Mouse (Mus musculus) embryonic facial prominence, embryonic 14.5 days (tissue): ENCODE results near the gene Ptpn13. TPM values are rescaled to one million over a fixed set of nuclear protein-coding genes. Genes with fewer than 3 reads are reported as not detected.
A peak's percentile ranks its signal among the peaks of the same experiment; 100 is the strongest.

Experiments
- ATAC-seq: fragments of 200-750 bp; cut with Nextera tagmentation; 2 replicates; pipeline ENCODE4 v1.8.0; 2017; ENCODE audit warnings: low read depth, moderate number of reproducible peaks, moderate TSS enrichment
- DNase-seq: peaks from one replicate; pipeline ENCODE4 v3.0.0-alpha.2; 2015; ENCODE audit warnings: low spot score
- H3K27ac ChIP-seq: fragments of 300-500 bp; sonication (generic); replicated peaks from 2 replicates; pipeline ENCODE4 v1.5.1; 2014; ENCODE audit warnings: low read depth, mild to moderate bottlenecking, low read length, moderate library complexity
- H3K27me3 ChIP-seq: fragments of 300-500 bp; sonication (generic); replicated peaks from 2 replicates; pipeline ENCODE4 v1.6.1; 2014; ENCODE audit warnings: low read length; ENCODE audit not compliant: control insufficient read depth, insufficient read depth
- H3K36me3 ChIP-seq: fragments of 300-500 bp; sonication (generic); 2 replicates; pipeline ENCODE4 v1.6.1; 2014; ENCODE audit warnings: low read length, mixed read lengths; ENCODE audit not compliant: control insufficient read depth, insufficient read depth
- H3K4me1 ChIP-seq: fragments of 300-500 bp; sonication (generic); 2 replicates; pipeline ENCODE4 v1.6.1; 2014; ENCODE audit warnings: antibody characterized with exemption, low read length; ENCODE audit not compliant: control insufficient read depth, insufficient read depth
- H3K4me2 ChIP-seq: fragments of 300-500 bp; sonication (generic); 2 replicates; pipeline ENCODE4 v1.6.1; 2014; ENCODE audit warnings: low read depth, mild to moderate bottlenecking, low read length, moderate library complexity, mixed read lengths
- H3K4me3 ChIP-seq: fragments of 300-500 bp; sonication (generic); 2 replicates; pipeline ENCODE4 v1.5.1; 2014; ENCODE audit warnings: low read depth, mild to moderate bottlenecking, low read length
- H3K9ac ChIP-seq: fragments of 300-500 bp; sonication (generic); 2 replicates; pipeline ENCODE4 v1.6.1; 2014; ENCODE audit warnings: low read depth, mild to moderate bottlenecking, low read length, moderate library complexity, mixed read lengths
- H3K9me3 ChIP-seq: fragments of 300-500 bp; sonication (generic); 2 replicates; pipeline ENCODE4 v1.6.1; 2016; ENCODE audit warnings: low read length; ENCODE audit not compliant: control insufficient read depth
- WGBS: fragments of 180-500 bp; shearing (Covaris S2); extraction: QIAGEN DNeasy Blood & Tissue Kit; methylation state at CpG from one replicate; pipeline ENCODE4 v1.1.7; 2014; 5-methylcytosine and 5-hydroxymethylcytosine counted together
- polyA plus RNA-seq: library from polyadenylated mRNA; unstranded; fragments of >200 nt; fragmentation: Nextera tagmentation; extraction: Ambion mirVana; gene quantifications from 2 replicates; pipeline ENCODE4 v1.2.1, GENCODE M21; 2014

Gene Ptpn13
- polyA plus RNA-seq, 1 experiment from 2014 or later = 16.6 TPM

DNA sequence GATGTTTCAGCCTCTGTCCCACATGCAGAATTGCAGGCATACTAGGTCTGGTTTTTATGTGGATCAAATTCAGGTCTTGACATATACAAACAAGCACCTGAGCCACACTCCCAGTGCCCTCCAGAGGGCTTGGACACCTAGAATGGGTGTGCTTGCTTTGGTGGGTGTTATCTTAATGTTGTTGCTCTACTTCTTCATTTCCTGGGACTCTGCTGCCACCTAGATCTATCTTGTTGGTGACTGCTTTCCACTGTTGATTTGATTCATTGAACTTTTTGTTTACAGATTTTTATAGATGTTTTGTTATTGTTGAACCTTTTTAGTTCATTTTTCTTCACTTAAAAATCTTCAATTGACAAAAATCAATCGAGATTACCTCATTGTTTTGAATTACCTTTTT, 31.8 kb downstream of the Ptpn13 start:
- DNase-seq (no peak), ATAC-seq (no peak)
- Histone ChIP-seq H3K27me3 (no peaks in the 10 kb centered on the region), H3K9ac (no peak overlapping the region), H3K27ac (no peak overlapping the region), H3K4me2 (no peak overlapping the region), H3K9me3 (peaks cover 5% of the 10 kb centered on the region; the same call in 1 of the 2 replicates), H3K4me3 (no peak overlapping the region), H3K4me1 (no peaks in the 10 kb centered on the region), H3K36me3 (no peaks in the 10 kb centered on the region)
- WGBS = 92% methylated on average over 1 of the region's 1 CpGs

DNA sequence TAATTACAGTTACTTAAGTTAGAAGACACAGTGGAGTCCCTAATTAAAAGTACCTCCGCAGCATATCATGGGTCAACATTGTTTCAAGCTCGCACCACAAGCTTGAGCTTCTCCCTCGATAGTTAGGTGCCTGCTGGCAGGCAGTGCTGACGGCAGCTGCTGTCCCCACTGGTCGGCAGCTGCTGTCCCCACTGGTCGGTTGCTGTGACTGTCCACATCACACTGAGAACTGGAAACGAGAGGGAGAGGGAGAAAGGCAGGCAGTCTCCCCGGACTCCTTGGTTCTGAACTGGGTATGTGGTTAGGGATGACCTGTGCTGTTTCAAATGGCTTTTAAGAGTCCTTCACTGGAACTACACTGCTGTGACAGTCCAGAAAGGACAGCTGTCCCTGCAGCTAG, 33.4 kb downstream of the Ptpn13 start:
- DNase-seq (no peak), ATAC-seq (no peak)
- peaks cover 5% of the 10 kb centered on the region; the same call in 1 of the 2 replicates for H3K9me3 ChIP-seq
- WGBS = 52% methylated on average over 7 of the region's 8 CpGs
- H3K4me2 ChIP-seq = no peak overlapping the region
- H3K27ac ChIP-seq = no peak overlapping the region; the same call in 1 of the 2 replicates
- no peaks in the 10 kb centered on the region for H3K4me1 ChIP-seq
- no peaks in the 10 kb centered on the region for H3K27me3 ChIP-seq
- no peaks in the 10 kb centered on the region for H3K36me3 ChIP-seq
- H3K4me3 ChIP-seq = no peak overlapping the region
- no peak overlapping the region for H3K9ac ChIP-seq

DNA sequence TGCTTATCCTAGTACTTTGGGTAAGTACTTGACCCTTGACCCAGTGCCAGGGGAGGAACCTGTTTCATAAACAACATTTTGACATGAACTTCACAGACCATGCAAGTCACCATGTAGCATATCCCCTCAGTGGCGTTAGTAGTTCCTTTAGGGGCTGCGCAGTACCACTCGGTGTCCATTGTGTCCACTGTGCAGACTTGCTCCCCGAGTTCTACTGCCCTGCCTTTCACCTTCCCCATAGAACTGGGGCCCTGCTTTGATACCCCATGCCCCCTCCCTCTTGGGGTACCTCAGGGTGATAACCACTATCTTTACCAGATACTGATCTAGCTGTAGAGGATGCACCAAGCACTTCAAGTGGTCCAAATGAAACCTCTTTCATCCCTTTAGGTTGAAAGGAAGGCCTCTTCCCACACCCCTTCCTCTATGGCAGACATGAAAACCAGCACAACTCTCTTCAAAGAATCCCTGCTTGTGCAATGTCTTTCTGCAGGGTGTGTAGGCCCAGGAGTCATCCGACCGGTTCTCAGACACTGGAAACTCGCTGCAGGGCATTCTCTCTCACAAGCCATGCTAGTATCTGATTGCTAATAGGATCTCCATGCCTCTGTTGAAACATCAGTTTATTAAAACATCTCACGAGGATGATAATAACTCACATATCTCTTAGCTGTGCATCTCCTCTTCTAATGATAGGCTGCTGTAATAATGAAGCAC, 34.1 kb downstream of the Ptpn13 start:
- ATAC-seq = peak; percentile 81
- Histone ChIP-seq H3K27ac (no peak overlapping the region), H3K36me3 (no peaks in the 10 kb centered on the region), H3K9me3 (peaks cover 5% of the 10 kb centered on the region; the same call in 1 of the 2 replicates), H3K27me3 (no peaks in the 10 kb centered on the region), H3K4me2 (no peak overlapping the region), H3K4me1 (no peaks in the 10 kb centered on the region), H3K9ac (no peak overlapping the region), H3K4me3 (no peak overlapping the region)
- DNase-seq = peak; percentile 85
- WGBS = 68% methylated on average over 8 of the region's 8 CpGs

DNA sequence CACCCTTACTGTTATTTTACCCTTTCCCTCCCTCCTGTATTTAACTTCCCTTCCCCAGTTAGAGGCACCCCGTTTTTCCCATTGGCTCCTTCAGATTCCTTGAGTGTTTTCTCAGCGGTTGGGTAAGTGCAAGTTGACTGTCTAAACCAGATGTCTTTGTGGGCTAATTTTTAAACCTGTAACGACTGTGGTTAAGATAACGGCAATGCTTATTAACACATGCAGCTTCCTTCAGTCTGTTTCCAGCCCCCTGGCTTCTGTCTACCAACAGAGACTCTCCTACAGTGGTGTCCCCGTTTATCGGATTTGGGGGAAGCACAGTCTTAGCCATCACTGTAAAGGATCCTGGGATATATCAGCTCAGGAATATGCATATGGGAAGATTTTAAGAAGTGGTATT, 35.9 kb downstream of the Ptpn13 start:
- 72% methylated on average over 6 of the region's 6 CpGs for WGBS
- Histone ChIP-seq H3K27ac (no peak overlapping the region), H3K9ac (no peak overlapping the region), H3K27me3 (no peaks in the 10 kb centered on the region), H3K9me3 (0 out of 2 replicates have a peak, but pooled peaks cover under 1% of the 10 kb centered on the region), H3K36me3 (no peaks in the 10 kb centered on the region), H3K4me1 (no peaks in the 10 kb centered on the region), H3K4me2 (no peak overlapping the region), H3K4me3 (no peak overlapping the region)
- DNase-seq (no peak), ATAC-seq (no peak)

DNA sequence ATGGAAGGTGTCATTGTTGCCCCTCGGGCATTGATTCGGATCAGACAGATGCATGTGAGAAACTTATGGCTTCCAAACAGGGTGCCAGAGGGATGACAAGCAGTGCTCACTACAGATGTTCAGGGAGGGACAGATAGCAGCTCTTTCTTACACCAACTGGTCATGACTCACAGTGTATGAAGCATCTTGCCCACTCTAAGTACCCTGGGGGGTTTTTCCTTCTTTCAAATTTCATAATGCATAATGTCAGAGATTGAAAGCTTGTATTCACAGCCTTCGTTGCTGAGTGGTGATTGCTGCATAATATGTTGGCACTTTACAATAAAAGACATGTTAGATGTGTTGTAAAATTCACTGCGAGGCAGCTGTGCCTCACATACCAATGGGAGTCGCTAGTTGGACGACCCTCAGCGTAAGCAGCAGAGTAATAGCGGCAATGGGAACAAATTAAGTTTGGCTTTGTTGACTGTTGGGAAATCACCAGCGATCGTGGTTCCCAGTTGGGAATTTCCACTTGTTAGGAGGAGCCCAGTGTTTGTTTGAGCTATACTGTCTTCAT, 38.7 kb downstream of the Ptpn13 start:
- peak; percentile 45; the same call in 1 of the 2 replicates for ATAC-seq

DNA sequence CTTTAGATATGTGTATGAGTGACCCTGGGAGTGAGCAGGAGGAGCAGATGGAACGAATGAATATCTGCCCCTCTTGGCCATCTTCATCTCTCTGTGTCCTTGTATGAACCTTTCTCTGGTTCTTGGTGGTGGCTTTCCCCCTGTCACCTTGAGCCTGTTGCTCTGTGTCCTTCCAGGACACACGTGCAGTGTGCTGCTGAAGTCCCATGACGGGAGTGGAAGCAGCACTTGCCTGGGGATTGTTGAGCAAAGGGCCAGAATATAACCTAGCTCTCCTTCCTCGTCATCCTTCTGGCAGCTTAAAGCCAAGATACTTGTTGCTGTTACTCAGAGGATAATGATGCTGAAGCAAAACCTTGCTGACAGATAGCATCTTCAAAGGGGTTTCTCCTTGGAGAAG, 39.3 kb downstream of the Ptpn13 start:
- DNase-seq (no peak), ATAC-seq (no peak)
- no peak overlapping the region for H3K4me3 ChIP-seq
- WGBS = 86% methylated on average over 4 of the region's 4 CpGs
- no peaks in the 10 kb centered on the region for H3K27me3 ChIP-seq
- no peaks in the 10 kb centered on the region for H3K36me3 ChIP-seq
- no peak overlapping the region for H3K4me2 ChIP-seq
- no peaks in the 10 kb centered on the region for H3K4me1 ChIP-seq
- H3K9me3 ChIP-seq = no peaks in the 10 kb centered on the region
- H3K27ac ChIP-seq = no peak overlapping the region
- no peak overlapping the region for H3K9ac ChIP-seq

More for the DNA sequence above, 38.7 kb downstream of the Ptpn13 start:
- no peak overlapping the region for H3K4me2 ChIP-seq
- H3K36me3 ChIP-seq = no peaks in the 10 kb centered on the region
- H3K27me3 ChIP-seq = no peaks in the 10 kb centered on the region
- H3K27ac ChIP-seq = no peak overlapping the region
- H3K4me3 ChIP-seq = no peak overlapping the region
- no peaks in the 10 kb centered on the region for H3K9me3 ChIP-seq
- WGBS = 79% methylated on average over 10 of the region's 10 CpGs
- no peaks in the 10 kb centered on the region for H3K4me1 ChIP-seq
- no peak overlapping the region for H3K9ac ChIP-seq
- DNase-seq = peak; percentile 19

DNA sequence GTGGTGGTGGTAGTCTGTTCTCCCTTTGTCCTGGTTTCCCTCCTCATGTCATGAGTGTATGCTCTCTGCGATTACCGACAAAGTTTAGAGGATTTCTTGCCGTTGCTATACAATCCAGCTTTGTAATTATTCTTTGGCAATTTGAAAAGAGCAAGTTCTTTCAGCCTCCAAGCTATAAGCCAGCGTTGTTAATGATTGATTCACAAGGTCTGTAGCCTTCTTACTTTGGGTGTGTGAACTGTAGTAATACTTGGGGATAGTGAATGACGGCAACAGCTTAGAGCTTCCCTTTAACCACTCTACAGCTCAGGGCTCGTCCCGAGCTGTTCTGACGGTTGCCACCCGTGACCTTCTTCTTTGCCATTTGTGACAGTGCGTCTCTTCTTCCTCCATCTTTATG, 39.8 kb downstream of the Ptpn13 start:
- no peak overlapping the region for H3K27ac ChIP-seq
- no peak overlapping the region for H3K4me2 ChIP-seq
- 75% methylated on average over 10 of the region's 10 CpGs for WGBS
- no peak overlapping the region for H3K9ac ChIP-seq
- H3K27me3 ChIP-seq = no peaks in the 10 kb centered on the region
- H3K4me1 ChIP-seq = no peaks in the 10 kb centered on the region
- H3K9me3 ChIP-seq = no peaks in the 10 kb centered on the region
- DNase-seq = no peak
- H3K36me3 ChIP-seq = no peaks in the 10 kb centered on the region
- no peak overlapping the region for H3K4me3 ChIP-seq
- no peak for ATAC-seq

DNA sequence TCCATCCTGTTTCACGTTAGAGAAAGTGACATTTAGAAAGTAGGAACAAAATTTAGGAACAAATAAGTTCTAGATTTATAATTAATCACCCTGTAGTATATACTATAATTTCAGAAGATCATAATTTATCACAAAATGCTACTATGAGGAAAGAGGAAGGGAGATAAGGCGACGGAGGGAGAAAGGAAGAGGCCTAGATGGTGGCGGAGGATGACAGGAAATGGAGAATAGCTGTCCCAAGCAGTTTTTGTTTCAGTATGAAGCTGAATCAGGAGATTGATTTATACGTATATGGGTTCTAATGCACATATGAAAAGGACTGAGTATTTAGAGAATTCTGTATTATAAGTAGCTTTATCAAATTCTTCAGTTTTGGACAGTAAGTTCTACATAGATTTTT, 47.7 kb downstream of the Ptpn13 start:
- Histone ChIP-seq H3K9me3 (no peaks in the 10 kb centered on the region), H3K4me2 (no peak overlapping the region), H3K27me3 (no peaks in the 10 kb centered on the region), H3K9ac (no peak overlapping the region), H3K27ac (no peak overlapping the region), H3K4me1 (peaks cover 9% of the 10 kb centered on the region; the same call in 1 of the 2 replicates), H3K36me3 (no peaks in the 10 kb centered on the region), H3K4me3 (no peak overlapping the region)
- WGBS = 86% methylated on average over 5 of the region's 5 CpGs
- ATAC-seq (no peak), DNase-seq (no peak)
